In the genomic region with DNA sequence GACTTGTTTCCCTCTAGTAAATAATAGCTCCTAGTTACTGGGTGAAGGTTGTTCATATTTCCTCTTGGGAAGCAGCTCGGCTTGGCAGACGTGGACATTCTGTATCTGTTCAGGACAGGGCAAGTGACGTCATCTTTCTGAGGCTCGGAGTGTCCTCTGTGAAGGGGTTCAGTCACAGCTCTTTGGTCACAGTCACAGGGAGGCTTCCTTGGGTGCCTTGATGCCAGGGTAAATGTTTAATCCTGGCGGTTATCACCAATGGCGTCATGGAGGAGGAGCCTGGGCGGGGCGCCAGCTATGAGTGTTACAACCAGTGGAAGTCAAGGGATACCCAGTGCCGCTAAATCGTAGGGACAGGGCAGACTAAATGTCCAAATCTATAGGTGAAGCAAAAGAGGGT, we compare ENCODE assay signal across 13 mouse cellular contexts. TPM values are rescaled to one million over a fixed set of nuclear protein-coding genes. Genes with fewer than 3 reads are reported as not detected.
DNase-seq lines count a peak whose midpoint lies in the region; ATAC-seq and TF ChIP-seq lines count a peak whose summit lies in the region.
"Had no signal": no experiment of that assay in that cellular context is flagged by ENCODE, and none has a peak within 500 bp of the region (broad histone marks: within the 10 kb centered on the region; RNA-seq: fewer than 3 reads in every experiment).

No protein-coding gene starts in this region.

- WGBS in intestine, embryonic 15.5 days = 78% methylated on average over 10 of the region's 10 CpGs
- 68% methylated on average over 10 of the region's 10 CpGs for WGBS in lung, postnatal 0 days

- H3K27ac ChIP-seq in intestine, embryonic 15.5 days = no peak overlapping the region
- H3K27ac ChIP-seq in lung, postnatal 0 days (ENCODE audit: low read length) = no peak overlapping the region
- no peak overlapping the region for H3K27ac ChIP-seq in left cerebral cortex, adult 2 months
- H3K27ac ChIP-seq: kidney, postnatal 0 days; midbrain, embryonic 12.5 days had no signal

- peak; percentile 85 for ATAC-seq in Patski
- peak; percentile 82 for ATAC-seq in intestine, embryonic 15.5 days
- peak; percentile 73 for ATAC-seq in lung, postnatal 0 days

- no peaks in the 10 kb centered on the region for H3K9me3 ChIP-seq in intestine, embryonic 15.5 days
- no peaks in the 10 kb centered on the region for H3K9me3 ChIP-seq in lung, postnatal 0 days (ENCODE audit: low read length)
- H3K9me3 ChIP-seq: midbrain, embryonic 12.5 days had no signal

- H3K36me3 ChIP-seq in intestine, embryonic 15.5 days = no peaks in the 10 kb centered on the region
- H3K36me3 ChIP-seq in lung, postnatal 0 days (ENCODE audit: insufficient read depth, low read length) = no peaks in the 10 kb centered on the region
- H3K36me3 ChIP-seq: midbrain, embryonic 12.5 days had no signal

- TF ChIP-seq CTCF in Patski (IDR thresholded peaks at IDR 0.05) = no peak
- no peak for TF ChIP-seq CTCF in lung, postnatal 0 days (IDR thresholded peaks at IDR 0.05)
- TF ChIP-seq CTCF in left cerebral cortex, adult 2 months (IDR thresholded peaks at IDR 0.05) = no peak

- H3K4me2 ChIP-seq in intestine, embryonic 15.5 days (replicated peaks) = no peak overlapping the region
- H3K4me2 ChIP-seq in lung, postnatal 0 days (replicated peaks; ENCODE audit: low read depth, low read length) = no peak overlapping the region
- H3K4me2 ChIP-seq: midbrain, embryonic 12.5 days had no signal

- no peaks in the 10 kb centered on the region for H3K27me3 ChIP-seq in Patski
- no peaks in the 10 kb centered on the region for H3K27me3 ChIP-seq in intestine, embryonic 15.5 days (replicated peaks)
- no peaks in the 10 kb centered on the region for H3K27me3 ChIP-seq in lung, postnatal 0 days (replicated peaks; ENCODE audit: insufficient read depth, low read length)
- H3K27me3 ChIP-seq: midbrain, embryonic 12.5 days had no signal

- peak; percentile 43 for DNase-seq in adrenal gland, adult 2 months
- no peak for DNase-seq in adrenal gland, postnatal 4 days (ENCODE audit: low spot score in 2 of 2)
- peak; percentile 80 for DNase-seq in Patski (ENCODE audit: low read depth, low spot score)
- DNase-seq in lung, postnatal 0 days (ENCODE audit: low spot score) = peak; percentile 26
- DNase-seq in frontal cortex, postnatal 36 days (ENCODE audit: low spot score in 2 of 2) = no peak
- no peak for DNase-seq in left cerebral cortex, adult 2 months (ENCODE audit: extremely low spot score in 1 of 2, low spot score in 2 of 2)
- no peak for DNase-seq in cerebellum, adult 18-20 months
- DNase-seq: gastrocnemius, postnatal 25 days; thymus, postnatal 4 days had no signal

- POLR2A ChIA-PET in Patski (lab: Charles Lee) = interaction anchor here (0.7 kb wide), 1 partner anchor 164 kb away, joined by 3 read pairs; no protein-coding TSS in a partner anchor

- no peak overlapping the region for H3K4me3 ChIP-seq in intestine, embryonic 15.5 days (replicated peaks)
- H3K4me3 ChIP-seq in lung, postnatal 0 days (ENCODE audit: low read depth, low read length) = no peak overlapping the region
- no peak overlapping the region for H3K4me3 ChIP-seq in left cerebral cortex, adult 2 months
- H3K4me3 ChIP-seq: erythroblast, embryonic 14.5 days; midbrain, embryonic 12.5 days had no signal

- CTCF ChIA-PET in Patski (lab: Charles Lee) = interaction anchor here (0.6 to 1.6 kb wide), 3 partner anchors 16 to 227 kb away, joined by 3 read pairs; no protein-coding TSS in a partner anchor

- H3K9ac ChIP-seq in intestine, embryonic 15.5 days = no peak overlapping the region
- no peak overlapping the region for H3K9ac ChIP-seq in lung, postnatal 0 days (replicated peaks; ENCODE audit: low read depth)
- H3K9ac ChIP-seq: midbrain, embryonic 12.5 days had no signal

- no peaks in the 10 kb centered on the region for H3K4me1 ChIP-seq in intestine, embryonic 15.5 days (replicated peaks)
- H3K4me1 ChIP-seq in lung, postnatal 0 days (ENCODE audit: insufficient read depth, low read depth, low read length) = no peaks in the 10 kb centered on the region
- H3K4me1 ChIP-seq: midbrain, embryonic 12.5 days had no signal

- in situ Hi-C loops in Patski (cut with MboI; ENCODE audit: low pct_unique_long_range_greater_than_20kb) = no loop called here

- intact Hi-C loops in left cerebral cortex, adult 2 months (cut with DNase I) = no loop called here

- no peak for TF ChIP-seq EP300 in lung, postnatal 0 days (IDR thresholded peaks at IDR 0.05)

RNA-seq across cellular contexts. Expression of a gene that starts 56.3 kb away (rescaled TPM):
- total RNA-seq in adrenal gland, adult 2 months (2021) = 10 to 100 TPM; 31.5 to 34.3 TPM
- polyA plus RNA-seq in adrenal gland, adult 2 months (2012; rRNA removed) = 14.1 and 17.0 TPM in 2 replicates
- total RNA-seq in adrenal gland, postnatal 4 days (2021) = 10 to 100 TPM; 49.9 to 55.3 TPM
- polyA plus RNA-seq in Patski (2021) = 35.3 TPM
- polyA plus RNA-seq in intestine, embryonic 15.5 days (2015; fragmentation: Nextera tagmentation; extraction: Ambion mirVana) = 9.7 and 10.0 TPM in 2 replicates
- polyA plus RNA-seq in lung, postnatal 0 days (2015; fragmentation: Nextera tagmentation; extraction: Ambion mirVana) = 10.1 and 11.1 TPM in 2 replicates
- 100 to 1,000 TPM; 118 to 123 TPM for total RNA-seq in left cerebral cortex, adult 2 months (2021)

Comparison
In these comparisons a context has a peak if more than half of its experiments do, and no peak if none do; other contexts are left out.
1. DNase-seq: peak in adrenal gland, adult 2 months (single experiment), Patski (single experiment) and lung, postnatal 0 days (single experiment); none in adrenal gland, postnatal 4 days (0 of 2), frontal cortex, postnatal 36 days (0 of 2), left cerebral cortex, adult 2 months (0 of 2) and cerebellum, adult 18-20 months (0 of 2).
2. Peak in every context shown above with its lines, with median percentiles within 50 percentile points of each other: ATAC-seq.